Mouse (Mus musculus) midbrain, embryonic 11.5 days (tissue): ENCODE data around the gene Mcu. TPM values are rescaled to one million over a fixed set of nuclear protein-coding genes. Genes with fewer than 3 reads are reported as not detected.

Experiments used
- ATAC-seq: fragments of 200-750 bp; cut with Nextera tagmentation; 2 replicates; pipeline ENCODE4 v1.8.0; 2017; ENCODE audit warnings: moderate TSS enrichment, moderate library complexity; ENCODE audit not compliant: low FRiP score
- DNase-seq: peaks from one replicate; pipeline ENCODE4 v3.0.0; 2015; ENCODE audit warnings: low spot score; ENCODE audit errors: missing footprints
- H3K27ac ChIP-seq: fragments of 300-500 bp; sonication (generic); 2 replicates; pipeline ENCODE4 v1.5.1; 2014; ENCODE audit warnings: low read depth, low read length
- H3K27me3 ChIP-seq: fragments of 300-500 bp; sonication (generic); 2 replicates; pipeline ENCODE4 v1.6.1; 2014; ENCODE audit warnings: mild to moderate bottlenecking, low read length, moderate library complexity, mixed read lengths; ENCODE audit not compliant: control insufficient read depth, insufficient read depth
- H3K36me3 ChIP-seq: fragments of 300-500 bp; sonication (generic); 2 replicates; pipeline ENCODE4 v1.6.1; 2014; ENCODE audit warnings: mild to moderate bottlenecking, low read length, moderate library complexity, mixed read lengths; ENCODE audit not compliant: control insufficient read depth, insufficient read depth
- H3K4me1 ChIP-seq: fragments of 300-500 bp; sonication (generic); 2 replicates; pipeline ENCODE4 v1.6.1; 2014; ENCODE audit warnings: low read length; ENCODE audit not compliant: control insufficient read depth, insufficient read depth
- H3K4me2 ChIP-seq: fragments of 300-500 bp; sonication (generic); 2 replicates; pipeline ENCODE4 v1.6.1; 2014; ENCODE audit warnings: mild to moderate bottlenecking, moderate library complexity
- H3K4me3 ChIP-seq: fragments of 300-500 bp; sonication (generic); 2 replicates; pipeline ENCODE4 v1.5.1; 2014; ENCODE audit warnings: low read depth, low read length
- H3K9ac ChIP-seq: fragments of 300-500 bp; sonication (generic); 2 replicates; pipeline ENCODE4 v1.6.1; 2014; ENCODE audit warnings: low read length
- H3K9me3 ChIP-seq: fragments of 300-500 bp; sonication (generic); 2 replicates; pipeline ENCODE4 v1.6.1; 2016; ENCODE audit warnings: low read length; ENCODE audit not compliant: control insufficient read depth
- WGBS: fragments of 180-500 bp; shearing (Covaris S2); extraction: QIAGEN DNeasy Blood & Tissue Kit; methylation state at CpG from one replicate; pipeline ENCODE4 v1.1.7; 2014; 5-methylcytosine and 5-hydroxymethylcytosine counted together
- polyA plus RNA-seq: library from polyadenylated mRNA; unstranded; fragments of >200 nt; fragmentation: Nextera tagmentation; extraction: Ambion mirVana; gene quantifications from 2 replicates; pipeline ENCODE4 v1.2.1, GENCODE M21; 2014

The Mcu gene
- polyA plus RNA-seq, 1 experiment from 2014 or later, result 17.7 TPM

- Histone ChIP-seq H3K9me3 (no peaks in the 10 kb centered on the region), H3K4me1 (no peaks in the 10 kb centered on the region), H3K36me3 (no peaks in the 10 kb centered on the region), H3K27me3 (no peaks in the 10 kb centered on the region), H3K9ac (no peak overlapping the region), H3K4me3 (no peak overlapping the region), H3K27ac (no peak overlapping the region), H3K4me2 (no peak overlapping the region)
- no peak for ATAC-seq
- 83% methylated on average over 13 of the region's 13 CpGs for WGBS
- DNase-seq, result no peak
These were observed 22.5 kb downstream of the Mcu start for GRCm38 (mm10) chr10:59593826-59594570.

GRCm38 (mm10) chr10:59590606-59591005 lies 25.9 kb downstream of the Mcu start:
- Histone ChIP-seq H3K4me1 (no peaks in the 10 kb centered on the region), H3K27me3 (no peaks in the 10 kb centered on the region), H3K9me3 (no peaks in the 10 kb centered on the region), H3K36me3 (no peaks in the 10 kb centered on the region), H3K4me3 (no peak overlapping the region), H3K27ac (no peak overlapping the region), H3K9ac (no peak overlapping the region), H3K4me2 (no peak overlapping the region)
- WGBS, result 94% methylated on average over 9 of the region's 9 CpGs
- no peak for DNase-seq
- ATAC-seq, result no peak

- no peak for ATAC-seq
- Histone ChIP-seq H3K9me3 (no peaks in the 10 kb centered on the region), H3K27me3 (no peaks in the 10 kb centered on the region), H3K9ac (no peak overlapping the region), H3K4me2 (no peak overlapping the region), H3K36me3 (no peaks in the 10 kb centered on the region), H3K27ac (no peak overlapping the region), H3K4me3 (no peak overlapping the region), H3K4me1 (no peaks in the 10 kb centered on the region)
- DNase-seq, result no peak
- WGBS, result 94% methylated on average over 13 of the region's 13 CpGs
These were observed 26.6 kb downstream of the Mcu start for GRCm38 (mm10) chr10:59589856-59590255.

DNA sequence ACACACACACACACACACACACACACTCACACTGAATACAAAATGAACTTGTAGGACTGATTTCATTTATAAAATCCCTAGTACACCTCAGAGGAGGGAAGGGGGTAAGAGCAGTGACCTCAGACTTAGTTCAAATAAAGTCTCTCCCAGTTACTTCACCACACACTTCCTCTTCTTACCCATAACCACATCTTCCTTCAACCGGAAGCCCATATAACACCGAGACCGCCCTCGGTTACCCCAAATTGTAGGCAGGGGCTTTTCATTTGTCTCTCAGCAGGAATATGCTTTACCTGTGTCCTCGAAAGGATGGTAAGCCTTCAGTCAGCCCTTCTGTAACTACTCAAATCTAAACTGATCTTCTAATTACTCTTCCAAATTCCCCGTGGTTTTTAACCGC lies 27.1 kb downstream of the Mcu start:
- no peak overlapping the region for H3K4me3 ChIP-seq
- H3K27ac ChIP-seq, result no peak overlapping the region
- no peak for DNase-seq
- no peaks in the 10 kb centered on the region for H3K36me3 ChIP-seq
- H3K9me3 ChIP-seq, result no peaks in the 10 kb centered on the region
- no peak for ATAC-seq
- H3K27me3 ChIP-seq, result no peaks in the 10 kb centered on the region
- no peaks in the 10 kb centered on the region for H3K4me1 ChIP-seq
- no peak overlapping the region for H3K9ac ChIP-seq
- 93% methylated on average over 7 of the region's 7 CpGs for WGBS
- H3K4me2 ChIP-seq, result no peak overlapping the region

- no peaks in the 10 kb centered on the region for H3K4me1 ChIP-seq
- H3K9ac ChIP-seq, result no peak overlapping the region
- H3K9me3 ChIP-seq, result no peaks in the 10 kb centered on the region
- H3K36me3 ChIP-seq, result no peaks in the 10 kb centered on the region
- H3K4me3 ChIP-seq, result no peak overlapping the region
- DNase-seq (no peak), ATAC-seq (no peak)
- H3K4me2 ChIP-seq, result no peak overlapping the region
- 90% methylated on average over 7 of the region's 7 CpGs for WGBS
- H3K27me3 ChIP-seq, result no peaks in the 10 kb centered on the region
- H3K27ac ChIP-seq, result no peak overlapping the region
These were observed 28.4 kb downstream of the Mcu start for GRCm38 (mm10) chr10:59588135-59588534.

DNA sequence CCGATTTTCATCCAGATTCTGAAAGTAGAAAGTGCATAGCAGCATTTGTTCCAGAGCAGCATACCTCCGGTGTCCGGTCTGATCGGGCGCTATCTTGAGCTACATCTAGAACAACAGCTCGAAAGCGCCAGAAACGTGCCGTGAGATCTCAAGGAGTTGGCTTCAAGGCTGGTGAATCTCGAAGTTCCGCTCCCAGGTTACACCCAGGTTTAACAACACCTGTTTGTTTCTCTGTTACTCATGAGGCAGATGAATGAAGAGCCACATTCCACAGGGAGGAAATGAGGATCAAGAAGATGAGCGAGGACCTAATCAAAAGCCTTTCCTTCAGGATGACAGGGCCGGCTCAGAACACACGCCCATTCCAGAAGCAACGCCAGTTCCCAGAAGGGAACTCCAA lies 29.7 kb downstream of the Mcu start:
- Histone ChIP-seq H3K4me1 (no peaks in the 10 kb centered on the region), H3K4me3 (no peak overlapping the region), H3K27ac (no peak overlapping the region), H3K9ac (no peak overlapping the region), H3K4me2 (no peak overlapping the region), H3K27me3 (no peaks in the 10 kb centered on the region), H3K36me3 (no peaks in the 10 kb centered on the region), H3K9me3 (no peaks in the 10 kb centered on the region)
- no peak for DNase-seq
- no peak for ATAC-seq
- WGBS, result 93% methylated on average over 15 of the region's 15 CpGs

GRCm38 (mm10) chr10:59585621-59586020 lies 30.9 kb downstream of the Mcu start:
- no peak overlapping the region for H3K4me2 ChIP-seq
- WGBS, result 90% methylated on average over 5 of the region's 5 CpGs
- H3K9me3 ChIP-seq, result no peaks in the 10 kb centered on the region
- no peak for ATAC-seq
- no peak overlapping the region for H3K9ac ChIP-seq
- no peak overlapping the region for H3K27ac ChIP-seq
- no peak overlapping the region for H3K4me3 ChIP-seq
- H3K36me3 ChIP-seq, result no peaks in the 10 kb centered on the region
- H3K27me3 ChIP-seq, result no peaks in the 10 kb centered on the region
- no peaks in the 10 kb centered on the region for H3K4me1 ChIP-seq
- no peak for DNase-seq

DNA sequence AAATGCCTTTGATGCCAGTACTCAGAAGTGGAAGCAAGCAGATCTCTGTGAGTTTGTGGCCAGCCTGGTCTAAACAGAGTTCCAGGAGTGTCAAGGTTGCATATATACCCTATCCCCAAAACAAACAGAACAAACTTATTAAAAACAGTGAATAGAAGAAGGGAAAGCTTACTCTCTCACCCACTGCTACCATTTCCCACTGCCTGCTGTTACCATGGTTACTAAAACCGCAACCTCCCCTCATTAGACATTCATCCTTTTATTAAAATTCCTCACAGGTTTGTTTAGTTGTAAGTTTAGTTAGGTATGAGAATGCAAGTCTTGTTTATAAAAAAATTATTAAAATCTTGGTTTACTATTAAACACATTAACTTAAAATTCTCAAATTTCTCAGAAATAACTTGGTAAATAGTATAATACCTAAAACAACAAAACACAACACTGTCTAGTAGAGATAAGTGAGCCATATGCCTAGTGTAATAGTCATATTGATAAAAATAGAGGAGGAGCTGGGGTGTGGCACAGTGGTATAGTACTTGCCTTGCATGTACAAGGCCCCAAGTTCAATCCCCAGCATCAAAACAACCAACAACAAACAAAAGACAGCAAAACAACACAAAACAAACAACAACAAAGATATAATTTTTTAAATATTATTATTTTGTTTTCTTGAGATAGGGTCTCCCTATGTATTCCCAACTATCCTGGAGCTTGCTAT lies 34.5 kb downstream of the Mcu start:
- DNase-seq (no peak), ATAC-seq (no peak)
- H3K27me3 ChIP-seq, result no peaks in the 10 kb centered on the region
- WGBS, result 66% methylated on average over 1 of the region's 1 CpGs
- H3K4me3 ChIP-seq, result no peak overlapping the region
- H3K36me3 ChIP-seq, result no peaks in the 10 kb centered on the region
- no peaks in the 10 kb centered on the region for H3K9me3 ChIP-seq
- H3K9ac ChIP-seq, result no peak overlapping the region
- H3K4me1 ChIP-seq, result peaks cover 11% of the 10 kb centered on the region
- no peak overlapping the region for H3K4me2 ChIP-seq
- no peak overlapping the region for H3K27ac ChIP-seq

DNA sequence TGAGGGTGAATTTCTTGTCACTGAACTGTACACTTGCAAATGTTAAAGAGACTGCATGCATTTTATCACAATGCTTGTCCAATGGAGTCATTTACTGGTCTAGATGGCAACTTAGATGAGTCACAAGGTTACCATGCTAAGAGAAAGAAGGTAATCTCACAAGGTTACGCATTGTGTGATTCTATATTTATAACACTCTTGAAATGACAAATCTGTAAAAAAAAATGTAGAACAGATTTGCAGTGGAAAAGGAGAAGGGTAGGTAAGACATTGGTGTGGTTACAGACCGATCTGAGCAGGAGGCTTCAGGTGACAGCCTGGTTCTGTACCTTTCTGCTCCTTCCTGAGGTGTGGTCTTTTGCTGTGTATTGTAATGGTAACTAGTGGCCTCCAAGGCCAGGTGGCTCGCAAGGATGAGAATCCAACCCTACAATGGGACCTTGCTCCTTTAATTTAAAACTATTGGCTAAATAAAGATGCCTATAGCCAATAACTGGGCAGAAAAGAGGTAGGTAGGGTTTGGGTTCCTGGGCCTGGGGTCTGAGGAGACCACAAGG lies 35.8 kb downstream of the Mcu start:
- DNase-seq, result no peak
- ATAC-seq, result no peak
- H3K4me3 ChIP-seq, result no peak overlapping the region
- H3K27me3 ChIP-seq, result no peaks in the 10 kb centered on the region
- no peak overlapping the region for H3K27ac ChIP-seq
- H3K9ac ChIP-seq, result no peak overlapping the region
- 93% methylated on average over 3 of the region's 3 CpGs for WGBS
- H3K4me2 ChIP-seq, result no peak overlapping the region
- H3K9me3 ChIP-seq, result no peaks in the 10 kb centered on the region
- H3K36me3 ChIP-seq, result no peaks in the 10 kb centered on the region
- H3K4me1 ChIP-seq, result peaks cover 11% of the 10 kb centered on the region
